Mouse (Mus musculus): ENCODE data around the gene Prkg1.

DNA sequence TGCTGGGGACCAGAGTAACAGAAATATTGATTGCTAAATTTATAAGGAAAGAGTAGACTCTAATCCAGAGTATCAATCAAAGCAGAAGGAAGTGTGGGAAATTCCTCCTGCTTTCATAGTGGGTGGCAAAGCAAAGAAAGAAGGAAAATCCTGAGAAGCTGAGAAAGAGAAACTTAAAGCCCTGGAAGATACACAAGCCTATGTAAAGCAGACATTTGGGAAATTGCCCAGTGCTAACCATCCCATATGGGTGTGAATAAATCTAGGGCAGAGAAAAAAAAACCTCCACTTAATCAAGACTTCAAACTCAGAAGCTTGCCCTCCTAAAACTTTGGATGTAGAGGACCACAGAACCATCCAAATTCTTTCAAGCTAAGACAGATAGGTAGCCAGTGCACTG, 532.4 kb downstream of the Prkg1 start:
- TF ChIP-seq POLR2A (IDR thresholded peaks at IDR 0.05; ENCODE audit: insufficient read depth, low read depth, low read length) (no peak), EP300 (IDR thresholded peaks at IDR 0.05; ENCODE audit: insufficient read depth, low read depth, low read length) (no peak), CTCF (IDR thresholded peaks at IDR 0.05) (no peak)
